Comparison of ENCODE assay signal across 13 mouse cellular contexts in genomic region chr7:51928761-51929519, GRCm38 (mm10).
DNase-seq lines count a peak whose midpoint lies in the region; ATAC-seq lines count a peak whose summit lies in the region.
"Had no signal": no experiment of that assay in that cellular context is flagged by ENCODE, and none has a peak within 500 bp of the region (broad histone marks: within the 10 kb centered on the region; RNA-seq: fewer than 3 reads in every experiment).

No protein-coding gene starts in this region.

- no peak overlapping the region for H3K4me3 ChIP-seq in hindbrain, embryonic 12.5 days
- H3K4me3 ChIP-seq in midbrain, embryonic 16.5 days (ENCODE audit: low read depth, low read length): no peak overlapping the region
- H3K4me3 ChIP-seq in intestine, embryonic 16.5 days (ENCODE audit: low read length): no peak overlapping the region
- no peak overlapping the region for H3K4me3 ChIP-seq in kidney, embryonic 14.5 days (ENCODE audit: low read length)

- no peaks in the 10 kb centered on the region for H3K36me3 ChIP-seq in hindbrain, embryonic 12.5 days
- H3K36me3 ChIP-seq in midbrain, embryonic 16.5 days (ENCODE audit: control insufficient read depth, insufficient read depth, low read length): no peaks in the 10 kb centered on the region
- H3K36me3 ChIP-seq in intestine, embryonic 16.5 days (ENCODE audit: control insufficient read depth, insufficient read depth, low read length): no peaks in the 10 kb centered on the region
- H3K36me3 ChIP-seq in kidney, embryonic 14.5 days (ENCODE audit: control insufficient read depth, insufficient read depth, low read length): no peaks in the 10 kb centered on the region

- H3K27ac ChIP-seq in hindbrain, embryonic 12.5 days: peak overlapping the region; percentile 79
- peak overlapping the region; percentile 51 for H3K27ac ChIP-seq in midbrain, embryonic 16.5 days (ENCODE audit: low read length)
- H3K27ac ChIP-seq in intestine, embryonic 16.5 days (ENCODE audit: low read length): no peak overlapping the region
- no peak overlapping the region for H3K27ac ChIP-seq in kidney, embryonic 14.5 days (ENCODE audit: low read depth, low read length)

- H3K4me2 ChIP-seq in hindbrain, embryonic 12.5 days (replicated peaks): peak overlapping the region; percentile 3
- peak overlapping the region; percentile 4; the same call in 1 of the 2 replicates for H3K4me2 ChIP-seq in midbrain, embryonic 16.5 days (ENCODE audit: low read length)
- no peak overlapping the region for H3K4me2 ChIP-seq in intestine, embryonic 16.5 days (ENCODE audit: low read depth, low read length)
- H3K4me2 ChIP-seq in kidney, embryonic 14.5 days (replicated peaks; ENCODE audit: low read depth, low read length): no peak overlapping the region
- H3K4me2 ChIP-seq: liver, embryonic 11.5 days had no signal

- H3K9me3 ChIP-seq in hindbrain, embryonic 12.5 days (replicated peaks): no peaks in the 10 kb centered on the region
- no peaks in the 10 kb centered on the region for H3K9me3 ChIP-seq in midbrain, embryonic 16.5 days (replicated peaks; ENCODE audit: control insufficient read depth, low read length, poor library complexity, severe bottlenecking)
- H3K9me3 ChIP-seq in intestine, embryonic 16.5 days (ENCODE audit: control insufficient read depth, low read length): no peaks in the 10 kb centered on the region
- no peaks in the 10 kb centered on the region for H3K9me3 ChIP-seq in kidney, embryonic 14.5 days (ENCODE audit: control insufficient read depth, low read length)

- peak; percentile 87 for ATAC-seq in hindbrain, embryonic 12.5 days (ENCODE audit: low FRiP score)
- ATAC-seq in midbrain, embryonic 16.5 days: peak; percentile 76; the same call in 1 of the 2 replicates
- no peak for ATAC-seq in intestine, embryonic 16.5 days
- no peak for ATAC-seq in kidney, embryonic 14.5 days (ENCODE audit: low FRiP score, low TSS enrichment)

- no peaks in the 10 kb centered on the region for H3K27me3 ChIP-seq in hindbrain, embryonic 12.5 days
- no peaks in the 10 kb centered on the region for H3K27me3 ChIP-seq in midbrain, embryonic 16.5 days (ENCODE audit: control insufficient read depth, insufficient read depth, low read depth, low read length)
- no peaks in the 10 kb centered on the region for H3K27me3 ChIP-seq in intestine, embryonic 16.5 days (replicated peaks; ENCODE audit: control insufficient read depth, insufficient read depth, low read length)
- H3K27me3 ChIP-seq in kidney, embryonic 14.5 days (ENCODE audit: control insufficient read depth, insufficient read depth, low read length): no peaks in the 10 kb centered on the region

- DNase-seq in adrenal gland, adult (ENCODE audit: inconsistent age in 2 of 2, low spot score in 1 of 2): peak; percentile 73 to 86
- no peak for DNase-seq in adrenal gland, postnatal 4 days (ENCODE audit: low spot score in 2 of 2)
- DNase-seq in brain, adult 2 months (ENCODE audit: low read depth, low spot score): peak; percentile 39
- DNase-seq in kidney, adult 8-10 months: no peak
- DNase-seq: cerebellum, adult 9-10 months; gastrocnemius, postnatal 36 days; kidney, adult 18-20 months; thymus, postnatal 36 days had no signal

- 14% methylated on average over 10 of the region's 10 CpGs for WGBS in hindbrain, embryonic 12.5 days
- 4% methylated on average over 10 of the region's 10 CpGs for WGBS in midbrain, embryonic 16.5 days
- WGBS in intestine, embryonic 16.5 days: 59% methylated on average over 10 of the region's 10 CpGs
- 49% methylated on average over 10 of the region's 10 CpGs for WGBS in kidney, embryonic 14.5 days

- peak overlapping the region; percentile 20; the same call in 1 of the 2 replicates for H3K9ac ChIP-seq in hindbrain, embryonic 12.5 days
- peak overlapping the region; percentile 17; the same call in 1 of the 2 replicates for H3K9ac ChIP-seq in midbrain, embryonic 16.5 days (ENCODE audit: low read depth, low read length)
- no peak overlapping the region for H3K9ac ChIP-seq in intestine, embryonic 16.5 days (ENCODE audit: low read depth, low read length)
- H3K9ac ChIP-seq in kidney, embryonic 14.5 days (ENCODE audit: low read depth, low read length): no peak overlapping the region

- H3K4me1 ChIP-seq in hindbrain, embryonic 12.5 days: peaks cover 10% of the 10 kb centered on the region
- peaks cover 4% of the 10 kb centered on the region; the same call in 1 of the 2 replicates for H3K4me1 ChIP-seq in midbrain, embryonic 16.5 days (ENCODE audit: control insufficient read depth, insufficient read depth, low read length)
- no peaks in the 10 kb centered on the region for H3K4me1 ChIP-seq in intestine, embryonic 16.5 days (ENCODE audit: control insufficient read depth, insufficient read depth, low read length)
- no peaks in the 10 kb centered on the region for H3K4me1 ChIP-seq in kidney, embryonic 14.5 days (ENCODE audit: control insufficient read depth, insufficient read depth, low read length)

Comparison
In these comparisons a context has a peak if more than half of its experiments do, and no peak if none do; other contexts are left out.
1. DNase-seq: peak in adrenal gland, adult (2 of 2) and brain, adult 2 months (single experiment); none in adrenal gland, postnatal 4 days (0 of 2) and kidney, adult 8-10 months (0 of 2).
2. ATAC-seq: peak in hindbrain, embryonic 12.5 days (single experiment) and midbrain, embryonic 16.5 days (single experiment); none in intestine, embryonic 16.5 days (single experiment) and kidney, embryonic 14.5 days (single experiment).
3. H3K27ac ChIP-seq: peak in hindbrain, embryonic 12.5 days (single experiment) and midbrain, embryonic 16.5 days (single experiment); none in intestine, embryonic 16.5 days (single experiment) and kidney, embryonic 14.5 days (single experiment).
4. H3K4me2 ChIP-seq: peak in hindbrain, embryonic 12.5 days (single experiment) and midbrain, embryonic 16.5 days (single experiment); none in intestine, embryonic 16.5 days (single experiment) and kidney, embryonic 14.5 days (single experiment).
5. H3K9ac ChIP-seq: peak in hindbrain, embryonic 12.5 days (single experiment) and midbrain, embryonic 16.5 days (single experiment); none in intestine, embryonic 16.5 days (single experiment) and kidney, embryonic 14.5 days (single experiment).